Mouse (Mus musculus) intestine, embryonic 14.5 days (tissue): Measurements from ENCODE around the gene Tshz2. TPM values are rescaled to one million over a fixed set of nuclear protein-coding genes. Genes with fewer than 3 reads are reported as not detected.

Experiments
- ATAC-seq: fragments of 200-750 bp; cut with Nextera tagmentation; replicated peaks from 2 replicates; pipeline ENCODE4 v1.8.0; 2017; ENCODE audit warnings: low read depth, moderate number of reproducible peaks, moderate TSS enrichment, moderate library complexity; ENCODE audit not compliant: low FRiP score, low TSS enrichment
- DNase-seq: peaks from one replicate; pipeline ENCODE4 v3.0.0-alpha.2; 2018; ENCODE audit warnings: low spot score
- H3K27ac ChIP-seq: fragments of 300-500 bp; sonication (generic); 2 replicates; pipeline ENCODE4 v1.5.1; 2014; ENCODE audit warnings: low read depth, mild to moderate bottlenecking, control low read depth
- H3K27me3 ChIP-seq: fragments of 300-500 bp; sonication (generic); replicated peaks from 2 replicates; pipeline ENCODE4 v1.6.1; 2014; ENCODE audit warnings: low read length, control low read depth; ENCODE audit not compliant: control insufficient read depth, insufficient read depth
- H3K36me3 ChIP-seq: fragments of 300-500 bp; sonication (generic); 2 replicates; pipeline ENCODE4 v1.6.1; 2014; ENCODE audit warnings: low read length, control low read depth; ENCODE audit not compliant: control insufficient read depth, insufficient read depth
- H3K4me1 ChIP-seq: fragments of 300-500 bp; sonication (generic); replicated peaks from 2 replicates; pipeline ENCODE4 v1.6.1; 2014; ENCODE audit warnings: low read length, control low read depth, mixed read lengths; ENCODE audit not compliant: control insufficient read depth, insufficient read depth
- H3K4me2 ChIP-seq: fragments of 300-500 bp; sonication (generic); 2 replicates; pipeline ENCODE4 v1.6.1; 2014; ENCODE audit warnings: low read length
- H3K4me3 ChIP-seq: fragments of 300-500 bp; sonication (generic); 2 replicates; pipeline ENCODE4 v1.5.1; 2014; ENCODE audit warnings: low read depth, low read length, control low read depth, mixed read lengths
- H3K9ac ChIP-seq: fragments of 300-500 bp; sonication (generic); 2 replicates; pipeline ENCODE4 v1.6.1; 2014; ENCODE audit warnings: mild to moderate bottlenecking, low read length
- H3K9me3 ChIP-seq: fragments of 300-500 bp; sonication (generic); 2 replicates; pipeline ENCODE4 v1.6.1; 2016; ENCODE audit warnings: low read length, control low read depth; ENCODE audit not compliant: control insufficient read depth
- WGBS: fragments of 180-500 bp; shearing (Covaris S2); extraction: QIAGEN DNeasy Blood & Tissue Kit; methylation state at CpG from one replicate; pipeline ENCODE4 v1.1.7; 2014; 5-methylcytosine and 5-hydroxymethylcytosine counted together
- polyA plus RNA-seq: library from polyadenylated mRNA; unstranded; fragments of >200 nt; fragmentation: Nextera tagmentation; extraction: Ambion mirVana; gene quantifications from 2 replicates; pipeline ENCODE4 v1.2.1, GENCODE M21; 2014

Gene Tshz2
- polyA plus RNA-seq, 1 experiment from 2014 or later: 20.3 TPM

DNA sequence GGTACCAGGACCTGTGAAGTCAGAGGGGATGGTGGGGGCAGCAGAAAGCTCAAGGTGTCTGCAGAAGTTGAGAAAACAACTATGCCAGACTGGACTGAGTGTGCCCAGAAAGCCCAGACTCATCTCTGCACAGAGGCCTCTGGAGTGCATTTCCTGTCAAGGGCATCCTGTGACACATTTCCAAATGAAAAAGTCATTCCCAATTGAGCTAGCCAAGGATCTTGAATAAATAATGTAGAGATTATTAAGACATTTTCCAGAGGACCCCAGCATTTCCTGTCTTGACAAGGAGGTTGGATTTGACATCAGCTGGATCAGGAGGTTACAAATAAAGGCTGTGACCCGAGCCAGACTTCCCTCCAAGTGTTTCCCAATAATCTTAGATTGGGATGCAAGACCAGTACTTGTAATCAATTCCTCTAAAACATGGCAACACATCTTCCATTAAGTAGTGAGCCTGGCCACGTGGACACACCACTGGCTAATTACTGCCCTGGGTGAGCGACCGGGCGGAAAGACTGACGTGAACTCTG is 374.7 kb downstream of the Tshz2 start:
- ATAC-seq: no peak
- Histone ChIP-seq H3K9me3 (0 out of 2 replicates have a peak, but pooled peaks cover 9% of the 10 kb centered on the region), H3K36me3 (no peaks in the 10 kb centered on the region), H3K4me2 (no peak overlapping the region), H3K9ac (no peak overlapping the region), H3K4me1 (peaks cover 6% of the 10 kb centered on the region), H3K4me3 (no peak overlapping the region), H3K27ac (peak overlapping the region; percentile 11; the same call in 1 of the 2 replicates), H3K27me3 (no peaks in the 10 kb centered on the region)
- WGBS: 79% methylated on average over 6 of the region's 6 CpGs
- DNase-seq: no peak

DNA sequence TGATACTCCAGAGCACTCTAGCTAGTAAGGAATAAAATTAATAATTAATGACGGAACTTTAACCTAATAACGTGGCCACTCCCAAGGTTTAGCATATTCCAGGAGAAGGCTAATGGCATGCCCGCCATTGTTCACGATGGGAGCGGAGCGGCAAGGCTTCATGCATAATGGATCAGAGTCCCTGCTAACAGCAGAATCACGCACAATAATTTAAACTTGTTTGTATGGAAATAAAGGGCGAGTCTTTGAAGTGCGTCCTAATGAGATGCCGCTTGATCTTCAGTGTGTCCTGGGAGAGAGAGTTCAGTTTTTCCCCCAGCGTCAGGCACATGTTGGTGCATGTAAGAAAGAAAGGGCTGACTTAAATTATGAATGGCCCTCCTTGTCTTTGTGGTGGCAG is 376.9 kb downstream of the Tshz2 start:
- 73% methylated on average over 11 of the region's 11 CpGs for WGBS
- H3K27ac ChIP-seq: no peak overlapping the region

DNA sequence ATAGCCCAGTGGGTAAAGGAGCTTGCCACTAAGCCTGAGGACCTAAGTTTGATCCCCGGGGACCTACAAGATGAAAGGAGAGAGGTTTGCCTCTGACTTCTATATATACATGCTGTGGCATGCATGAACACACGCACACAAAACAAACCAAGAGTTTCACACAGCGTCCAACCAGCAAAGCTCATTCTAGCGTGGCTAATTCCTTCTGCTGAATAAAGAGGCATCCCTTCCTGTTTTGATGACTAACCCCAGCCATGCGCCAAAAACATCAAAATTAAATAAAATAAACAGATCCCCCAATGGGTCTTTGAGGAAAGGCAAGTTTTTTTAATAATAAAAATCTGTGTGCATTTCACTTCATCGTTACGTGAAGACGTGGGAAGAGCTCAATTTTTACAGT is 379.0 kb downstream of the Tshz2 start:
- Histone ChIP-seq H3K9me3 (0 out of 2 replicates have a peak, but pooled peaks cover 9% of the 10 kb centered on the region), H3K27me3 (no peaks in the 10 kb centered on the region), H3K36me3 (no peaks in the 10 kb centered on the region), H3K9ac (no peak overlapping the region), H3K4me3 (no peak overlapping the region), H3K4me2 (no peak overlapping the region), H3K27ac (no peak overlapping the region), H3K4me1 (no peaks in the 10 kb centered on the region; the same call in 1 of the 2 replicates)
- ATAC-seq: no peak
- no peak for DNase-seq
- 80% methylated on average over 8 of the region's 8 CpGs for WGBS

More for the DNA sequence above, 376.9 kb downstream of the Tshz2 start:
- H3K36me3 ChIP-seq: no peaks in the 10 kb centered on the region
- DNase-seq: no peak
- ATAC-seq: no peak
- H3K27me3 ChIP-seq: no peaks in the 10 kb centered on the region
- H3K4me3 ChIP-seq: no peak overlapping the region
- no peak overlapping the region for H3K9ac ChIP-seq
- no peaks in the 10 kb centered on the region; the same call in 1 of the 2 replicates for H3K4me1 ChIP-seq
- H3K9me3 ChIP-seq: 0 out of 2 replicates have a peak, but pooled peaks cover 9% of the 10 kb centered on the region
- no peak overlapping the region for H3K4me2 ChIP-seq

DNA sequence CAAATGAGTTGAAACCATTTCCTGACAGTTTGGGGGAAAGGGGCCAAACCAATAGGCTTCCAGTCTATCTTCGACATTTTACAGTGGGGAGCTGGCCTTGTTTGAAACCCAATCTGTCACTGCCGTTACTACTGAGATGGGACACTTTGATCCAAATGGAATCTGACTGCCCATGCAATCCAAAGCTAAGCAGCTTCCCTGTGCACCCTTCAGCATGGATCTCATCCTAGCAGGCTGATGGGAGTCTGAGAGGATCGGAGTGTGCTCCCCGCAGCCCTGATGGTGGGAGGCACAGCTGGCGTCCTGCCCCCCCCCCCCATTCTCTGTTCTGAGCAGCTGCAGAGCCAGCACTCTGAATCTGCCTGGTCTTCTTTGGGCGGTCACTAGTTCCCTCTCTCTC is 384.5 kb downstream of the Tshz2 start:
- WGBS: 48% methylated on average over 6 of the region's 6 CpGs
- DNase-seq (no peak), ATAC-seq (no peak)
- no peaks in the 10 kb centered on the region for H3K36me3 ChIP-seq
- no peak overlapping the region for H3K4me3 ChIP-seq
- no peaks in the 10 kb centered on the region for H3K9me3 ChIP-seq
- no peak overlapping the region for H3K4me2 ChIP-seq
- H3K27ac ChIP-seq: no peak overlapping the region
- no peaks in the 10 kb centered on the region for H3K4me1 ChIP-seq
- H3K9ac ChIP-seq: no peak overlapping the region
- H3K27me3 ChIP-seq: no peaks in the 10 kb centered on the region

DNA sequence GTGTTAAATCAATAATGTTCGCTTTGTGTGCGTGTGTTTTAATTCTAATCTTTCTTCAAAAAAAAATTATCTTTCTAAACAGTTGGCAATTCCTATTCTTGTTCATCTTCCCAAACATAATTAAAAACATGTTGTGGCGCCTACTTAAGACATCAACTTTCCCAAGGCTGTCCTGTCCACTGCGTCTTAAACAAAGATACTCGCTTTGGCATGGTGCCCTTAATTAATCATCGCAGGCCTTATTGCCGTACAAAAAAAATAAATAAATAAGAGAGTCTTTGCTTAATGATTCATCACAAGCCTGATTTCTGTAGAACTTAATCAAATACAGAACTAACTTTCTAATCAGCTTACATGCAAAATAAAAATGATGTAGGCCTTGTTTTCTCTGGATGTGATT is 385.1 kb downstream of the Tshz2 start:
- H3K36me3 ChIP-seq: no peaks in the 10 kb centered on the region
- no peak overlapping the region for H3K9ac ChIP-seq
- no peak overlapping the region for H3K4me2 ChIP-seq
- H3K9me3 ChIP-seq: no peaks in the 10 kb centered on the region
- ATAC-seq (no peak), DNase-seq (no peak)
- no peaks in the 10 kb centered on the region for H3K27me3 ChIP-seq
- no peak overlapping the region for H3K4me3 ChIP-seq
- H3K27ac ChIP-seq: no peak overlapping the region
- WGBS: 81% methylated on average over 7 of the region's 7 CpGs
- H3K4me1 ChIP-seq: no peaks in the 10 kb centered on the region

DNA sequence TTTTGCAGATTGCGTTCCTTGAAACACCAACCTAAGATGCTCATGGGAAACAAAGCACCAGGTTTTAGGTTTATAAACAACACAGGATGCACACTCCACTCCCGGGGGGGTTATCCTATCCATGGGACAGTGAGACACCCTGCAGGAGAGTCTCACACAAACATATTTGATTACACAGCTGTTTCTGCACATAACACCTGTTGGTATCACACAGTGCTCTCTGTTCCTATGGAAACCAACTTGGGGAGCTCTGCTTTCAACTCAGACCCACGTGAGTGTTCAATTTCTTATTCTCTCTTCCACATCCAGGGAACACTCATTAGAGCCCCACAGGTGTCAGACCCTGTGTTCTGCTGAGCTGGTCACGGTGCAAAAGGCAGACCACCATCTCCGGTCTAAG is 390.1 kb downstream of the Tshz2 start:
- Histone ChIP-seq H3K36me3 (no peaks in the 10 kb centered on the region), H3K27ac (no peak overlapping the region), H3K4me1 (no peaks in the 10 kb centered on the region), H3K9ac (no peak overlapping the region), H3K9me3 (0 out of 2 replicates have a peak, but pooled peaks cover 3% of the 10 kb centered on the region), H3K4me2 (no peak overlapping the region), H3K27me3 (no peaks in the 10 kb centered on the region), H3K4me3 (no peak overlapping the region)
- ATAC-seq: no peak
- DNase-seq: no peak
- 78% methylated on average over 5 of the region's 5 CpGs for WGBS

DNA sequence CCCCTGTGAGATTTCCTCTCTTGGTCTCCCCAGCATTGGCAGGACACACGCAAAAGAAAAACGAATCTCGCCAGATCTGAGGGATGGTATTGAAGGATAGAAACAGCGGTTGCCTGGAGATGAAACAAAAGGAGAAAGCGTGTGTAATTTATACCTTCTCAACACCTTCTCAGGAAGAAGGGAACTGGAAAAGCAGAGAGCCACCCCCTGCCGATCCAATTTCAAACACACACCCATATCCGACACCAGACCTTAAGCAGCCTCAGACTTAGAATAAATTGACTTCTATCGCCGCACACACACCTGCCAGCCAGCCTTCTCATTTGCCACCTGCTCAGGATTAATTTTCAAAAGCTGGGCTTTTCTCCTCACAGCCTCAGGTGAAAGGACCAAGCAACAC is 390.9 kb downstream of the Tshz2 start:
- Histone ChIP-seq H3K4me3 (no peak overlapping the region), H3K27me3 (no peaks in the 10 kb centered on the region), H3K4me1 (no peaks in the 10 kb centered on the region), H3K36me3 (no peaks in the 10 kb centered on the region), H3K4me2 (no peak overlapping the region), H3K9ac (no peak overlapping the region), H3K27ac (no peak overlapping the region), H3K9me3 (0 out of 2 replicates have a peak, but pooled peaks cover 3% of the 10 kb centered on the region)
- DNase-seq (no peak), ATAC-seq (no peak)
- 71% methylated on average over 9 of the region's 9 CpGs for WGBS

DNA sequence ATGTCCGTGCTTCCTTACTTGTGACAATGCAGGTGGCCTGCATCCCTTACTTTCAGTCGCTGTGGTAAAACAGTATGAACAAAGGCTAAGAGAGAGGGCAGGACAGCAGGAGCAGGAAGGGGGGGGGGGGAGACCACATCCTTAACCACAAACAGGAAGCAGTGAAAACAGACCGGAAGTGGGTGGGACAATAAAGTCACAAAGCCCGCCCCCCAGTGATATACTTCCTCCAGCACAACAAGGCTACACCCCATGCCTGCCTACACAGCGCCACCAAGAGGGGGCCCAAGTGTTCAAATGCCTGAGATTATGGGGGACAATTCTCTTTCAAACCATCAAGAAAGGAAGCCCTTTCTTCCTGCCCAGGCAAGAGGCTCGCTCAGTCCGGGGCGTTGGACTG is 392.1 kb downstream of the Tshz2 start:
- no peak overlapping the region for H3K9ac ChIP-seq
- no peak for ATAC-seq
- H3K4me2 ChIP-seq: no peak overlapping the region
- no peak for DNase-seq
- no peaks in the 10 kb centered on the region for H3K27me3 ChIP-seq
- H3K4me3 ChIP-seq: no peak overlapping the region
- 89% methylated on average over 8 of the region's 8 CpGs for WGBS
- no peaks in the 10 kb centered on the region for H3K4me1 ChIP-seq
- no peaks in the 10 kb centered on the region for H3K36me3 ChIP-seq
- 0 out of 2 replicates have a peak, but pooled peaks cover 3% of the 10 kb centered on the region for H3K9me3 ChIP-seq
- H3K27ac ChIP-seq: no peak overlapping the region

DNA sequence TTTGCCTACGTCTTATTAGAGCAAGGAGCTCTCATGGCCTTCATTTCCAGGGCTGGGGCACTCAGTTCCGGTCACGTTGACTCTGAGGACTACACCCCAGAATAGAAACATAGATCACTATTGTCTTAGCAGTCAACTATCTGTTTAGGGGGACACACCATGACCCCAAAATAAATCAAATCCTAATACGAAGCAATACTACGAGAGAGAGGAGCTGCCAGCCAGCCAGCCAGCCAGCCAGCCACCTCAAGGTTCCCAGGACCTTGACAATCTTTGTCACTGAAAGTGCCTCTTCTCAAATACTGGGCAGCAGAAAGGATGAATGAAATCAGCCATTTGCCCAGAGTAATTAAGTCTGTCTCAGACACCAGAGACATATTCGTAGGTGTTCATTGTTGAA is 393.1 kb downstream of the Tshz2 start:
- Histone ChIP-seq H3K27ac (no peak overlapping the region), H3K36me3 (no peaks in the 10 kb centered on the region), H3K4me2 (no peak overlapping the region), H3K4me3 (no peak overlapping the region), H3K27me3 (no peaks in the 10 kb centered on the region), H3K9me3 (0 out of 2 replicates have a peak, but pooled peaks cover 3% of the 10 kb centered on the region), H3K4me1 (no peaks in the 10 kb centered on the region), H3K9ac (no peak overlapping the region)
- ATAC-seq (no peak), DNase-seq (no peak)
- 90% methylated on average over 6 of the region's 6 CpGs for WGBS
